Mouse (Mus musculus) testis, postnatal 10 days (tissue): ENCODE results near the gene Gcnt2.
"Not testable (repeated sequence)": the region's sequence is repeated elsewhere in the genome, so short reads cannot be mapped to it uniquely, and the experiment has no call there.

ENCODE experiments used
- DNase-seq: peaks from one replicate; pipeline ENCODE4 v3.0.0; 2021; ENCODE audit warnings: low spot score

Gcnt2 gene

DNA sequence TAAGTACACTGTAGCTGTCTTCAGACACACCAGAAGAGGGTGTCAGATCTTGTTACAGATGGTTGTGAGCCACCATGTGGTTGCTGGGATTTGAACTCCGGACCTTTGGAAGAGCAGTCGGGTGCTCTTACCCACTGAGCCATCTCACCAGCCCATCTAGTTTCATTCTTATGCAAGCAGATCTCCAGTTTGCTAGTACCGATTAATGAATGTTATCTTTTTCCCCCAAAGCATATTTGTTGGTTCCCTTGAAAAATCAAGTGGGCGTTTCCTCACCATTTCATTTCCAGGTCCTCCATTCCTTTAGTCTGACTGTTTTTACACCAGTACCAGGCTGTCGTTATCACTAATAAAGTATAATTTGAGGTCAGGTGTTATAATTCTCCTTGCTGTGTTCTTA, 139.0 kb downstream of the Gcnt2 start:
- not testable (repeated sequence) for DNase-seq

DNA sequence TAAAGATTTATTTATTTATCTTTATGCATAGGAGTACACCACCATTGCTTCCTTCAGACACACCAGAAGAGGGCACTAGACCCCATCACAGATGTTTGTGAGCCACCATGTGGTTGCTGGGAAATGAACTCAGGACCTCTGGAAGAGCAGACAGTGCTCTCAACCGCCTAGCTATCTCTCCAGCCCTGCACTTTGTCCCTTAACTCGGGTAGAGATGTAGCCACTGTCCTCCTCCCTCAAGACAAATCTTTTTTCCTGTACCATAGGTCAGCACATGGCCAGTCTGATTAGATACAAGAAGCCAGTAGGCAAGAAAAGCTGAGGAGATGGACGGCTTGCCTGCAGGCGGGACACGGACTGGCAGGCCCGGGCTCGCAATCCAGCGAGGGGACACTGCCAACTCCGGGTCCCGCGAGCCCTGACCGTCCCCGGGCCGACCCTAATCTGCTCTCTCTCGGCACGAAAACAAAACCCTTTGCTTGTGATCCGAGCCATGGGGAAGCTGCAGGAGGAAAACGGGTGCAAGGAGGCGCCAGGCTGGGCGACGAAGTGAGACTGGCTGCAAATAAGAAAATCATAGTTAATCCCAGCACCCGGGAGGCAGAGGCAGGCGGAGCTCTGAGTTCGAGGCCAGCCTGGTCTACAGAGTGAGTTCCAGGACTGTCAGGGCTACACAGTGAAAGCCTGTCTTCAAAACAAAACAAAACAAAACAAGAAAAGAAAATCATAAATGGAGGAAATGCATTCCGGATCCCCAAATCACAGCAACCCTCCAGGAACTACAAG, 140.8 kb downstream of the Gcnt2 start:
- DNase-seq: peak; percentile 73

DNA sequence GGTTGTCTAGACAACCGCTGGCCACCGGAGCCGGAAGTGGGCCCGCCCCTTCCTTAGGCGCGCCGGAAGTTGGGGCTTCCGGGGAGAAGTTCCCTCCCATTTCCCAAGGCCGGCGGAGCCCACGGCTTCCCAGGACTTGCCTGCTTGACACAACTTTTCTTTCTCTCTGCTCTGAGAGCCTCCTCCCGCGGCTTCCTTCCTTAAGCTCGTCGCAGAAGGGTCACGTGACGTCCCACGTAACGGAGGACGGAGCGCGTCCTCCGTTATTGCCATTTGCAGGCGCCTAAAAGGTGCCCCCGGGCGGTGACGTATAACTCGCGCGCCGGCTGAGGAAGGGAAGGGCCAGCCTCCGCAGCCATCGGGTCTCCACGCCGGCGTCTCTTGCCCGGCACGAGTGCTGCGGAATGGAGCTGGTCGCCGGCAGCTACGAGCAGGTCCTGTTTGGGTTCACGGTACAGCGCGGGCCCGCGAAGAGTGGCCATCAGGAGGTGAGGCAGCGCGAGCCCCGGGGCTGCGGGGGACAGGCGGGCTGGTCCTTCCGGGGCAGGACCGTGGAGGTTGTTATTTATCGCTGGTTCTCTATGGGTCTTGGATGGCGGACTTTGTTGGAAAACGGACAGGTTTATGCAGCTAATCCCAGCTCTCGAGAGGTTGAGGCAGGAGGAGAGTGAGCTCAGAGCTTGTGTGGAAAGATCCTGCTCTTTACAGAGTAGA, 141.5 kb downstream of the Gcnt2 start, which contains the start of gene Pak1ip1:
TSS of gene Pak1ip1 (plus strand) at position 98 of the 714 bp plus-strand sequence.
- DNase-seq: peak; percentile 95

DNA sequence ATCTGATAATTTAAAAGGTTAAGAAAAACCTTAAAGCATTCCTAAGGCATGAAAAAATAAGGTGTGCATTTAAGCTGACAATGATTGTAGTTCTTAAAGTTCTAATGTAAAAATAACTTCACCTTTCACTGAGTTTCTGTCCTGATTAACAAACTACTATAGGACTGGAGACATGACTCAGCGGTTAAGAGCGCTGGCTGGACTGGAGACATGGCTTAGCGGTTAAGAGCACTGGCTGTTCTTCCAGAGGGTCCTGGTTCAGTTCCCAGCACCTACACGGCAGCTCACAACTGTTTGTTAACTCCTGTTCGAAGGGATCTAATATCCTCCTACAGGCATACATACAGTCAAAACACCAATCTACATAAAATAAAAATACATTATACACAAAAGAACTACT, 142.4 kb downstream of the Gcnt2 start:
- no peak for DNase-seq

DNA sequence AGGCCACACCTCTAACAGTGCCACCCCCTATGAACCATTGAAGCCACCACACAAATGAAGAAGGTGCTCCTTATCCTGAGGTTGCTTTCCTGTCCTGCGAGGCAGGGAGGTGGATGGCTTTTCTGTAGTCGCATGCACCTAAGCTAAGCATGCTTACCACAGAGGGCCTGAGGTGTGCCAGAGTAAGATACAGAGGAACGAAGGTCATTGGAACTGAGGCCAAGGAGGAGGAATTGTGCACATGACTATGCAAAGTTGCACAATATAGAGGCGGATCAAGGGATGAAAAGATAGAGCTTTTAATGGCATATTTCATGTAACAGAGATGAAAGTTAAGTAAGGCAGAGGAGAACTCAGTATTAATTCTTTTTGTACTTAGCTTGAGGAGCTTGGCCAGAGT, 146.7 kb downstream of the Gcnt2 start:
- DNase-seq: no peak

DNA sequence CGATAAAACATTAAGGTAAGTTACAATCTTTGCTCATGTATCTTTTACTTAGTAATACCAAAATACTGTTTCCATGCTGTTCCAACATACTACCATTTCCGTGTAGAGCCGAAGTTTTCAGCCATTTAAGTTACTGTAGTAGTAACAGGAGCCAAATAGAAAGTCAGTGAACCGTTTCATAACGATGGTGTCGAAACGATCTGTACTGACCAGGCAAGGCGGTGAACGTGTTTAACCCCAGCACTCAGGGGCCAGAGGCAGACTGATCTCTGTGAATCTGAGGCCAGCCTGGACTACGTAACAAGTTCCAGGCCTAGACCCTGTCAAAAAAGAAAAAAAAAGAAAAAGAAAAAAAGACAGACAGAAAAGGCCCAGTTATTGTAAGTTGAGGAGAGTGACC, 148.7 kb downstream of the Gcnt2 start:
- DNase-seq: no peak

DNA sequence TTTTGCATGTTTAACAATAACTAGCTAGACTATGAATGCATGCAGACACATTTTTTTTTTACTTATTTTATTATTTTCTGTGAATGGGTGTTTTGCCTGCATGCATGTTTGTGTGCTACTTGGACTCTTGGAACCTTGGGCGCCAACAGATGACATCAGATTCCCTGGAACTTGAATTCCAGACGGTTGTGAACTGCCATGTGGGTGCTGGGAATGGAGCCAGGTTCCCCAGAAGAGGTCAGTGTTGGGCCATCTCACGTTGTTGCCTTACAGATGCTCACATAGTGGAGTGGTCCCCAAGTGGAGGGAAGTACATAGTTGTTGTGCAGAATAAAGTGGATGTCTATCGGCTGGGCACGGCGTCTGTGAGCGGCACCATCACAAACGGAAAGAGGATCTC, 149.4 kb downstream of the Gcnt2 start:
- no peak for DNase-seq
